Mouse (Mus musculus): ENCODE measurements at regions not wholly inside any gene's neighbourhood (a gene's known extent, or its start where the extent isn't known, plus 50 kb on each side); places are given as distances from the start of the nearest gene placed in this dataset.

DNA sequence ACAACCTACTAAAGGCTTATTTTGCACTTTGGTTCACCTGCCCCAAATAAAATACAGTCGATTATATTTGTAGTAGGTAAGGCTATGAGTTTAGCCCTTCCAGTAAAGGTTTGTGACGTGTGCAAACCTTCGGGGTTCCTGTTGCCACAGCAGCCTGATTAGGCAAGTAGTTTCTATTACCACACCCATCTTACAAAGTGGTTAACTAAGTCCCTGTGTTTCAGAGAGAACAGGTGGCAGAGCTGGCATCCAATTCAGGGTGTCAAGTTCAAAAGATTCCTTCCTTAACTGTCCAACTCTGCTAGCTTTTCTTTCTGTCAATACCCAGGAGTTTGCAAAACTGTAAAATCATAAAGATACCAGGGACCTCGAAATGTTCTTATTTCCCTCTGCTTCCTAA, 277.5 kb upstream of the Pitx2 start:
- TF ChIP-seq HCFC1 (IDR thresholded peaks at IDR 0.05; ENCODE audit: borderline replicate concordance, insufficient read depth, low read length) (no peak), MAFK (IDR thresholded peaks at IDR 0.05; ENCODE audit: insufficient read depth, low read depth, low read length) (no peak), ZC3H11A (IDR thresholded peaks at IDR 0.05; ENCODE audit: borderline replicate concordance, low read depth, low read length) (no peak), ZNF384 (IDR thresholded peaks at IDR 0.05; ENCODE audit: low read depth, low read length) (no peak), CHD2 (IDR thresholded peaks at IDR 0.05; ENCODE audit: low read depth, low read length) (no peak)
- in situ Hi-C loops (cut with MboI; ENCODE audit: low sequenced_read_pairs in 2 of 2, unreplicated experiment in 2 of 2), result no loop called here
- H3K36me3 ChIP-seq (ENCODE audit: control insufficient read depth, insufficient read depth, low read length, poor library complexity, severe bottlenecking), result no peaks in the 10 kb centered on the region
- no peak for DNase-seq (ENCODE audit: low read depth, low spot score)
- no peaks in the 10 kb centered on the region for H3K4me1 ChIP-seq (ENCODE audit: control insufficient read depth in 2 of 2, insufficient read depth in 2 of 2, low read length in 2 of 2, poor library complexity in 1 of 2)
- no peak overlapping the region for H3K27ac ChIP-seq (ENCODE audit: insufficient read depth, low read depth, low read length, poor library complexity, severe bottlenecking)
- no peak overlapping the region for H3K9ac ChIP-seq (ENCODE audit: insufficient read depth, low read depth, low read length, poor library complexity, severe bottlenecking)
- H3K4me3 ChIP-seq (ENCODE audit: insufficient read depth in 1 of 2, low read depth in 1 of 2, low read length in 2 of 2, poor library complexity in 1 of 2, severe bottlenecking in 1 of 2), result no peak overlapping the region
- no peaks in the 10 kb centered on the region for H3K9me3 ChIP-seq (ENCODE audit: control insufficient read depth, insufficient read depth, low read depth, low read length)

DNA sequence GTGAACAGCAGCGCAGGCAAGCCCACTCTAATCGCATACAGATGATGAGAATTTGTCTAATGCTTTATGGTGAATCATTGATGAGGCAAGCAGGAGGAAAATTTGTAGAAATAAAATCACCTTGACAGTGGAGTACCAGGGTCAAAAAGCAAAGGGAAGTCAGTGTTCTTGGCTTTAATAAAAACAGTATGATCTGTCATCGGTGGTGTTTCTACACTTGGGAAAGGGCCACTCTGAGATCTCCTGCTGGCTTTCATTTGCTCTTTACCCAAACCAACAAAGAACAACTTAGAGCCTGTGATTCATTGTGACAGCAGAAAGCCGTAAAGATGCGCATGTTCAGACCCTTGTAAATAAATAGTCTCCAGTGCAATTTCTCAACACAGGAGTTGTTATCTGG, 261.1 kb upstream of the Pitx2 start:
- no peak overlapping the region for H3K4me3 ChIP-seq (ENCODE audit: insufficient read depth in 1 of 2, low read depth in 1 of 2, low read length in 2 of 2, poor library complexity in 1 of 2, severe bottlenecking in 1 of 2)
- H3K4me1 ChIP-seq (ENCODE audit: control insufficient read depth in 2 of 2, insufficient read depth in 2 of 2, low read length in 2 of 2, poor library complexity in 1 of 2), result no peaks in the 10 kb centered on the region
- no peaks in the 10 kb centered on the region for H3K9me3 ChIP-seq (ENCODE audit: control insufficient read depth, insufficient read depth, low read depth, low read length)
- DNase-seq (ENCODE audit: low read depth, low spot score), result no peak
- in situ Hi-C loops (cut with MboI; ENCODE audit: low sequenced_read_pairs in 2 of 2, unreplicated experiment in 2 of 2), result no loop called here
- no peak overlapping the region for H3K9ac ChIP-seq (ENCODE audit: insufficient read depth, low read depth, low read length, poor library complexity, severe bottlenecking)
- H3K36me3 ChIP-seq (ENCODE audit: control insufficient read depth, insufficient read depth, low read length, poor library complexity, severe bottlenecking), result no peaks in the 10 kb centered on the region
- TF ChIP-seq CHD2 (IDR thresholded peaks at IDR 0.05; ENCODE audit: low read depth, low read length) (no peak), ZNF384 (IDR thresholded peaks at IDR 0.05; ENCODE audit: low read depth, low read length) (no peak), ZC3H11A (IDR thresholded peaks at IDR 0.05; ENCODE audit: borderline replicate concordance, low read depth, low read length) (no peak), MAFK (IDR thresholded peaks at IDR 0.05; ENCODE audit: insufficient read depth, low read depth, low read length) (no peak), HCFC1 (IDR thresholded peaks at IDR 0.05; ENCODE audit: borderline replicate concordance, insufficient read depth, low read length) (no peak)
- no peak overlapping the region for H3K27ac ChIP-seq (ENCODE audit: insufficient read depth, low read depth, low read length, poor library complexity, severe bottlenecking)

DNA sequence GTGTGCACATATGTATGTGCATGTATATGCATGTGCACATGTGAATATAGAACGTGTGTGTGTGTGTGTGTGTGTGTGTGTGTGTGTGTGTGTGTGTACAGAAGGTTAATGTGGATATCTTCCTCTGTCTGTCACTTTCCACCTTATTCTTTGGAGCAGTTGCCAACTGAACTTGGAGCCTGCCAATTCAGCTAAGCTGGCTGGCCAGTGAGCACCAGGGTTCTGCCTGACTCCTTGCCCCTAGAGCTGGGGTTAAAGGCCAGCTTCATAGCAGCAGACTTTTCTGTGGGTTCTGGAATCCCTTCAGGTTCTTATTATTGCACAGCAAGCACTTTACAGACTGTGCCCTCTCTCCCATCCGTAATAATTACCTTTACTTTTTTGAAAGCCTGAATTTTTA, 258.5 kb upstream of the Pitx2 start:
- in situ Hi-C loops (cut with MboI; ENCODE audit: low sequenced_read_pairs in 2 of 2, unreplicated experiment in 2 of 2), result no loop called here
- no peaks in the 10 kb centered on the region for H3K36me3 ChIP-seq (ENCODE audit: control insufficient read depth, insufficient read depth, low read length, poor library complexity, severe bottlenecking)
- no peak for DNase-seq (ENCODE audit: low read depth, low spot score)
- no peaks in the 10 kb centered on the region for H3K4me1 ChIP-seq (ENCODE audit: control insufficient read depth in 2 of 2, insufficient read depth in 2 of 2, low read length in 2 of 2, poor library complexity in 1 of 2)
- H3K9me3 ChIP-seq (ENCODE audit: control insufficient read depth, insufficient read depth, low read depth, low read length), result no peaks in the 10 kb centered on the region
- H3K27ac ChIP-seq (ENCODE audit: insufficient read depth, low read depth, low read length, poor library complexity, severe bottlenecking), result no peak overlapping the region
- TF ChIP-seq ZC3H11A (IDR thresholded peaks at IDR 0.05; ENCODE audit: borderline replicate concordance, low read depth, low read length) (no peak), CHD2 (IDR thresholded peaks at IDR 0.05; ENCODE audit: low read depth, low read length) (no peak), ZNF384 (IDR thresholded peaks at IDR 0.05; ENCODE audit: low read depth, low read length) (no peak), HCFC1 (IDR thresholded peaks at IDR 0.05; ENCODE audit: borderline replicate concordance, insufficient read depth, low read length) (no peak), MAFK (IDR thresholded peaks at IDR 0.05; ENCODE audit: insufficient read depth, low read depth, low read length) (no peak)
- H3K4me3 ChIP-seq (ENCODE audit: insufficient read depth in 1 of 2, low read depth in 1 of 2, low read length in 2 of 2, poor library complexity in 1 of 2, severe bottlenecking in 1 of 2), result no peak overlapping the region
- no peak overlapping the region for H3K9ac ChIP-seq (ENCODE audit: insufficient read depth, low read depth, low read length, poor library complexity, severe bottlenecking)

DNA sequence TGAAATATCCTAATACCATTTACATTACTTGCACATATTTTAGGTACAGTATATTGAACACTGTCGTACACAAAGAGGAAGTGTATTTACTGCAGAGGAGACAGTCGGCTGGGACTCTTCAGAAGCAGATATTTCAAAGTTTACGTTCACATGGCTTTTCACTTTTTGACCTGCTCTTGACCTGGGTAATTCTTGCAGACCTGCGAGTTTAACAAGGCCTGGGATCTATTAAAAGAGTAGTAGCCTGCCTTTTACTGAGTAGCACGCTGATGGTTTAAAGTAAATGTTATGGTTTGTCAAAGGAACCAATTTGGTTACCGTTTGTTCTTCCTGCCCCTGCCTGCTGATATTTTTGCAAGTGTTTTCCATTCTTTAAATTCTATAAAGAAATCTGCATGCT, 255.0 kb upstream of the Pitx2 start:
- Histone ChIP-seq H3K36me3 (ENCODE audit: control insufficient read depth, insufficient read depth, low read length, poor library complexity, severe bottlenecking) (no peaks in the 10 kb centered on the region), H3K4me1 (ENCODE audit: control insufficient read depth in 2 of 2, insufficient read depth in 2 of 2, low read length in 2 of 2, poor library complexity in 1 of 2) (no peaks in the 10 kb centered on the region), H3K4me3 (ENCODE audit: insufficient read depth in 1 of 2, low read depth in 1 of 2, low read length in 2 of 2, poor library complexity in 1 of 2, severe bottlenecking in 1 of 2) (no peak overlapping the region), H3K27ac (ENCODE audit: insufficient read depth, low read depth, low read length, poor library complexity, severe bottlenecking) (no peak overlapping the region), H3K9me3 (ENCODE audit: control insufficient read depth, insufficient read depth, low read depth, low read length) (no peaks in the 10 kb centered on the region), H3K9ac (ENCODE audit: insufficient read depth, low read depth, low read length, poor library complexity, severe bottlenecking) (no peak overlapping the region)
- in situ Hi-C loops (cut with MboI; ENCODE audit: low sequenced_read_pairs in 2 of 2, unreplicated experiment in 2 of 2), result no loop called here
- no peak for DNase-seq (ENCODE audit: low read depth, low spot score)
- TF ChIP-seq ZNF384 (IDR thresholded peaks at IDR 0.05; ENCODE audit: low read depth, low read length) (no peak), CHD2 (IDR thresholded peaks at IDR 0.05; ENCODE audit: low read depth, low read length) (no peak), HCFC1 (IDR thresholded peaks at IDR 0.05; ENCODE audit: borderline replicate concordance, insufficient read depth, low read length) (no peak), MAFK (IDR thresholded peaks at IDR 0.05; ENCODE audit: insufficient read depth, low read depth, low read length) (no peak), ZC3H11A (IDR thresholded peaks at IDR 0.05; ENCODE audit: borderline replicate concordance, low read depth, low read length) (no peak)

DNA sequence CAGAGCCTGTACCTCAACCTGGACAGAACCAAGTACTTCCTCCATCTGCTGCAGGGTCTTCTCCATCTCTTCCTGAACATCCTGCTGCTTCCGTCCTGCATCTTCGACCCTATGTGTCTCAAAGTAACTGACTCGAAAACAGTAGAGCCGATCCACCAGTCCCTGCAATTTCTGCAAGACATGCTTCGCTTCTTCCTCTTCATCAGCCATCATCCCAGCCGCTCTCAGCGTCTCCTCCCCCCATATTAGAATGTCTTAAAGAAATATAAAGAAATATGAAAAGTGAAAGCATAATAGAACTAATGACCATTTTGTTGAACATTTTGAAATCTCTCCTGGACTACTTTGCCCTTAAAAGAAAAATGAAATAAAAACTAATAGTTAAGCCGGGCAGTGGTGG, 244.8 kb upstream of the Pitx2 start:
- H3K9ac ChIP-seq (ENCODE audit: insufficient read depth, low read depth, low read length, poor library complexity, severe bottlenecking), result no peak overlapping the region
- H3K36me3 ChIP-seq (ENCODE audit: control insufficient read depth, insufficient read depth, low read length, poor library complexity, severe bottlenecking), result no peaks in the 10 kb centered on the region
- no peak for DNase-seq (ENCODE audit: low read depth, low spot score)
- TF ChIP-seq CHD2 (IDR thresholded peaks at IDR 0.05; ENCODE audit: low read depth, low read length) (no peak), ZNF384 (IDR thresholded peaks at IDR 0.05; ENCODE audit: low read depth, low read length) (no peak)
- H3K27ac ChIP-seq (ENCODE audit: insufficient read depth, low read depth, low read length, poor library complexity, severe bottlenecking), result no peak overlapping the region
- H3K4me3 ChIP-seq (ENCODE audit: insufficient read depth in 1 of 2, low read depth in 1 of 2, low read length in 2 of 2, poor library complexity in 1 of 2, severe bottlenecking in 1 of 2), result no peak overlapping the region
- in situ Hi-C loops (cut with MboI; ENCODE audit: low sequenced_read_pairs in 2 of 2, unreplicated experiment in 2 of 2), result no loop called here
- no peaks in the 10 kb centered on the region for H3K4me1 ChIP-seq (ENCODE audit: control insufficient read depth in 2 of 2, insufficient read depth in 2 of 2, low read length in 2 of 2, poor library complexity in 1 of 2)
- no peaks in the 10 kb centered on the region for H3K9me3 ChIP-seq (ENCODE audit: control insufficient read depth, insufficient read depth, low read depth, low read length)
